In genomic region chr2:153672619-153673018, GRCm38 (mm10) we compare ENCODE assay signal across 28 mouse cellular contexts. TPM values are rescaled to one million over a fixed set of nuclear protein-coding genes. Genes with fewer than 3 reads are reported as not detected.
DNase-seq lines count a peak whose midpoint lies in the region; ATAC-seq and TF ChIP-seq lines count a peak whose summit lies in the region.
"Had no signal": no experiment of that assay in that cellular context is flagged by ENCODE, and none has a peak within 500 bp of the region (broad histone marks: within the 10 kb centered on the region; RNA-seq: fewer than 3 reads in every experiment).

No protein-coding gene starts in this region.

- dilution Hi-C loops in CH12.LX (cut with MboI; ENCODE audit: extremely low pct_ligation_motif_present, extremely low pct_unique_long_range_greater_than_20kb, low sequenced_read_pairs), result no loop called here

- TF ChIP-seq POLR2A in CH12.LX (IDR thresholded peaks at IDR 0.05; ENCODE audit: low read depth, low read length), result no peak

- in situ Hi-C loops in CH12.LX (cut with MboI; ENCODE audit: low pct_ligation_motif_present, low pct_unique_long_range_greater_than_20kb, low sequenced_read_pairs), result no loop called here

- H3K4me2 ChIP-seq in intestine, postnatal 0 days (replicated peaks; ENCODE audit: low read depth), result no peak overlapping the region
- H3K4me2 ChIP-seq in intestine, embryonic 16.5 days (ENCODE audit: low read depth, low read length), result no peak overlapping the region
- no peak overlapping the region for H3K4me2 ChIP-seq in lung, embryonic 14.5 days
- no peak overlapping the region for H3K4me2 ChIP-seq in CH12.LX (ENCODE audit: insufficient read depth, low read depth, poor library complexity, severe bottlenecking)
- H3K4me2 ChIP-seq in stomach, postnatal 0 days (replicated peaks; ENCODE audit: low read depth), result no peak overlapping the region
- H3K4me2 ChIP-seq: embryonic facial prominence, embryonic 13.5 days; forebrain, embryonic 12.5 days; heart, embryonic 11.5 days; limb, embryonic 13.5 days; liver, embryonic 15.5 days; midbrain, embryonic 12.5 days; neural tube, embryonic 12.5 days had no signal

- no peak; the same call in 1 of the 2 replicates for TF ChIP-seq RAD21 in CH12.LX (IDR thresholded peaks at IDR 0.05; ENCODE audit: low read depth, low read length)

- no peak for ATAC-seq in intestine, postnatal 0 days
- no peak for ATAC-seq in intestine, embryonic 16.5 days
- ATAC-seq in lung, embryonic 14.5 days (ENCODE audit: insufficient read depth), result no peak
- ATAC-seq in stomach, postnatal 0 days (ENCODE audit: low FRiP score, low TSS enrichment), result no peak

- H3K79me2 ChIP-seq in CH12.LX (replicated peaks; ENCODE audit: control insufficient read depth, extremely low read depth, insufficient read depth, poor library complexity, severe bottlenecking), result no peaks in the 10 kb centered on the region

- no peaks in the 10 kb centered on the region for H3K4me1 ChIP-seq in intestine, postnatal 0 days (replicated peaks; ENCODE audit: control insufficient read depth, insufficient read depth, low read length)
- no peaks in the 10 kb centered on the region for H3K4me1 ChIP-seq in intestine, embryonic 16.5 days (ENCODE audit: control insufficient read depth, insufficient read depth, low read length)
- no peaks in the 10 kb centered on the region for H3K4me1 ChIP-seq in lung, embryonic 14.5 days (ENCODE audit: insufficient read depth)
- H3K4me1 ChIP-seq in CH12.LX (ENCODE audit: control insufficient read depth in 1 of 2, insufficient read depth in 2 of 2), result no peaks in the 10 kb centered on the region
- no peaks in the 10 kb centered on the region for H3K4me1 ChIP-seq in stomach, postnatal 0 days (replicated peaks; ENCODE audit: control insufficient read depth, insufficient read depth)
- H3K4me1 ChIP-seq: embryonic facial prominence, embryonic 13.5 days; forebrain, embryonic 12.5 days; hindbrain, embryonic 10.5 days; limb, embryonic 13.5 days; midbrain, embryonic 12.5 days; neural tube, embryonic 12.5 days had no signal

- no peak for DNase-seq in lung, embryonic 14.5 days
- DNase-seq in lung, postnatal 4 days, result no peak
- DNase-seq in CH12.LX (ENCODE audit: extremely low read depth), result peak; percentile 7
- no peak for DNase-seq in stomach, postnatal 0 days (ENCODE audit: low spot score)
- no peak for DNase-seq in thymus, postnatal 14 days
- DNase-seq: adrenal gland, postnatal 10 days; cerebellum, adult 2 months; cerebellum, postnatal 36 days; embryo, embryonic 11 days; gastrocnemius, adult 2 months; kidney, adult 18-20 months; kidney, postnatal 14 days; layer of hippocampus, postnatal 36 days; lung, postnatal 14 days; thymus, postnatal 25 days had no signal

- H3K36me3 ChIP-seq in intestine, postnatal 0 days (ENCODE audit: control insufficient read depth, insufficient read depth), result peaks cover 4% of the 10 kb centered on the region; the same call in 1 of the 2 replicates
- 0 out of 2 replicates have a peak, but pooled peaks cover 4% of the 10 kb centered on the region for H3K36me3 ChIP-seq in intestine, embryonic 16.5 days (ENCODE audit: control insufficient read depth, insufficient read depth, low read length)
- peaks cover 16% of the 10 kb centered on the region; the same call in 1 of the 2 replicates for H3K36me3 ChIP-seq in lung, embryonic 14.5 days (ENCODE audit: insufficient read depth)
- peaks cover 6 to 47% of the 10 kb centered on the region in 2 experiments for H3K36me3 ChIP-seq in CH12.LX (replicated peaks in 1 of 2; ENCODE audit: control insufficient read depth in 1 of 2, insufficient read depth in 1 of 2, low read length in 1 of 2)
- no peaks in the 10 kb centered on the region for H3K36me3 ChIP-seq in stomach, postnatal 0 days (ENCODE audit: control insufficient read depth, insufficient read depth, low read length)
- H3K36me3 ChIP-seq: liver, embryonic 15.5 days had no signal

- peak; percentile 24; the same call in 1 of the 2 replicates for TF ChIP-seq CTCF in intestine, postnatal 0 days (IDR thresholded peaks at IDR 0.05; ENCODE audit: low read depth)
- 0 out of 2 replicates have a peak, but pooled peaks have one; percentile 16 for TF ChIP-seq CTCF in lung, embryonic 14.5 days (IDR thresholded peaks at IDR 0.05; ENCODE audit: low read depth)
- peak in 1 of 2 experiments; percentile 30; a peak in 1 of 4 replicates for TF ChIP-seq CTCF in CH12.LX (conservative IDR thresholded peaks at IDR 0.05 in 1 of 2, IDR thresholded peaks at IDR 0.05 in 1 of 2; ENCODE audit: low read depth in 2 of 2, low read length in 2 of 2)
- peak; percentile 35; the same call in 1 of the 2 replicates for TF ChIP-seq CTCF in stomach, postnatal 0 days (IDR thresholded peaks at IDR 0.05; ENCODE audit: low read depth)

- no peaks in the 10 kb centered on the region for H3K27me3 ChIP-seq in intestine, postnatal 0 days (replicated peaks; ENCODE audit: control insufficient read depth, insufficient read depth, low read length)
- no peaks in the 10 kb centered on the region for H3K27me3 ChIP-seq in intestine, embryonic 16.5 days (replicated peaks; ENCODE audit: control insufficient read depth, insufficient read depth, low read length)
- H3K27me3 ChIP-seq in lung, embryonic 14.5 days (ENCODE audit: insufficient read depth, low read length), result no peaks in the 10 kb centered on the region
- H3K27me3 ChIP-seq in CH12.LX (replicated peaks), result no peaks in the 10 kb centered on the region
- H3K27me3 ChIP-seq in stomach, postnatal 0 days (ENCODE audit: control insufficient read depth, insufficient read depth, low read length), result no peaks in the 10 kb centered on the region
- H3K27me3 ChIP-seq: embryonic facial prominence, embryonic 13.5 days; forebrain, embryonic 12.5 days; limb, embryonic 13.5 days; liver, embryonic 15.5 days; midbrain, embryonic 12.5 days; neural tube, embryonic 12.5 days had no signal

- WGBS in intestine, postnatal 0 days, result 89% methylated on average over 2 of the region's 2 CpGs
- WGBS in intestine, embryonic 16.5 days, result 93% methylated on average over 2 of the region's 2 CpGs
- 89% methylated on average over 2 of the region's 2 CpGs for WGBS in lung, embryonic 14.5 days
- 86% methylated on average over 2 of the region's 2 CpGs for WGBS in stomach, postnatal 0 days

- H3K4me3 ChIP-seq in intestine, postnatal 0 days (ENCODE audit: low read depth, low read length), result no peak overlapping the region
- H3K4me3 ChIP-seq in intestine, embryonic 16.5 days (ENCODE audit: low read length), result no peak overlapping the region
- no peak overlapping the region for H3K4me3 ChIP-seq in lung, embryonic 14.5 days (ENCODE audit: low read depth, low read length)
- H3K4me3 ChIP-seq in CH12.LX (replicated peaks in 1 of 3; ENCODE audit: low read depth in 2 of 3, low read length in 2 of 3, poor library complexity in 1 of 3), result no peak overlapping the region
- H3K4me3 ChIP-seq in stomach, postnatal 0 days (ENCODE audit: low read depth, low read length), result no peak overlapping the region
- H3K4me3 ChIP-seq: embryonic facial prominence, embryonic 13.5 days; erythroblast, embryonic 14.5 days; forebrain, embryonic 12.5 days; gastrocnemius, adult 2 months; hindbrain, embryonic 10.5 days; limb, embryonic 13.5 days; liver, embryonic 15.5 days; midbrain, embryonic 12.5 days; neural tube, embryonic 12.5 days had no signal

- no peak overlapping the region; the same call in 1 of the 2 replicates for H3K27ac ChIP-seq in intestine, postnatal 0 days (ENCODE audit: low read depth, low read length)
- no peak overlapping the region for H3K27ac ChIP-seq in intestine, embryonic 16.5 days (ENCODE audit: low read length)
- H3K27ac ChIP-seq in lung, embryonic 14.5 days (ENCODE audit: low read depth), result no peak overlapping the region
- no peak overlapping the region for H3K27ac ChIP-seq in CH12.LX (ENCODE audit: insufficient read depth, low read depth)
- no peak overlapping the region for H3K27ac ChIP-seq in stomach, postnatal 0 days (replicated peaks)
- H3K27ac ChIP-seq: embryonic facial prominence, embryonic 13.5 days; forebrain, embryonic 12.5 days; gastrocnemius, adult 2 months; hindbrain, embryonic 10.5 days; limb, embryonic 13.5 days; liver, embryonic 15.5 days; midbrain, embryonic 12.5 days; neural tube, embryonic 12.5 days had no signal

- TF ChIP-seq EP300 in CH12.LX (IDR thresholded peaks at IDR 0.05; ENCODE audit: low read length), result no peak
- TF ChIP-seq EP300 in stomach, postnatal 0 days (optimal IDR thresholded peaks at IDR 0.05), result no peak

- H3K9ac ChIP-seq in intestine, postnatal 0 days (ENCODE audit: low read depth, low read length), result no peak overlapping the region
- no peak overlapping the region for H3K9ac ChIP-seq in intestine, embryonic 16.5 days (ENCODE audit: low read depth, low read length)
- H3K9ac ChIP-seq in lung, embryonic 14.5 days, result no peak overlapping the region
- H3K9ac ChIP-seq in CH12.LX (ENCODE audit: insufficient read depth, low read depth), result no peak overlapping the region
- H3K9ac ChIP-seq in stomach, postnatal 0 days (ENCODE audit: low read length), result no peak overlapping the region
- H3K9ac ChIP-seq: embryonic facial prominence, embryonic 13.5 days; forebrain, embryonic 12.5 days; limb, embryonic 13.5 days; liver, embryonic 15.5 days; midbrain, embryonic 12.5 days; neural tube, embryonic 12.5 days had no signal

- H3K9me3 ChIP-seq in intestine, postnatal 0 days (ENCODE audit: control insufficient read depth), result no peaks in the 10 kb centered on the region
- H3K9me3 ChIP-seq in intestine, embryonic 16.5 days (ENCODE audit: control insufficient read depth, low read length), result no peaks in the 10 kb centered on the region
- H3K9me3 ChIP-seq in lung, embryonic 14.5 days (ENCODE audit: low read depth, low read length), result no peaks in the 10 kb centered on the region
- H3K9me3 ChIP-seq in CH12.LX (replicated peaks; ENCODE audit: low read length), result no peaks in the 10 kb centered on the region
- no peaks in the 10 kb centered on the region for H3K9me3 ChIP-seq in stomach, postnatal 0 days (ENCODE audit: control insufficient read depth, low read length)
- H3K9me3 ChIP-seq: embryonic facial prominence, embryonic 13.5 days; forebrain, embryonic 12.5 days; hindbrain, embryonic 10.5 days; limb, embryonic 13.5 days; liver, embryonic 15.5 days; midbrain, embryonic 12.5 days; neural tube, embryonic 12.5 days had no signal

RNA-seq across cellular contexts. Expression of gene Dnmt3b, which starts 23.4 kb away (rescaled TPM):
- 2.9 and 3.0 TPM in 2 replicates for polyA plus RNA-seq in intestine, postnatal 0 days (2015; fragmentation: Nextera tagmentation; extraction: Ambion mirVana)
- 6.4 and 7.8 TPM in 2 replicates for polyA plus RNA-seq in intestine, embryonic 16.5 days (2015; fragmentation: Nextera tagmentation; extraction: Ambion mirVana)
- 14.8 and 18.1 TPM in 2 replicates for polyA plus RNA-seq in lung, embryonic 14.5 days (2014; fragmentation: Nextera tagmentation; extraction: Ambion mirVana)
- total RNA-seq in CH12.LX (2012; rRNA removed), result 8.4 TPM in 2 replicates
- total RNA-seq in CH12.LX (2014; rRNA removed), result 5.3 and 6.0 TPM in 2 replicates
- polyA plus RNA-seq in CH12.LX (2012; ENCODE audit: insufficient read length, low read depth), result 8.9 and 9.4 TPM in 2 replicates
- 2.6 and 3.0 TPM in 2 replicates for polyA plus RNA-seq in stomach, postnatal 0 days (2015; fragmentation: Nextera tagmentation; extraction: Ambion mirVana)

RNA-seq across cellular contexts. Expression of gene Dnmt3c, which starts 23.8 kb away (rescaled TPM):
- polyA plus RNA-seq in intestine, postnatal 0 days (2015; fragmentation: Nextera tagmentation; extraction: Ambion mirVana), result not detected in 2 replicates
- not detected in 2 replicates for polyA plus RNA-seq in intestine, embryonic 16.5 days (2015; fragmentation: Nextera tagmentation; extraction: Ambion mirVana)
- 0.11 and 0.12 TPM in 2 replicates for polyA plus RNA-seq in lung, embryonic 14.5 days (2014; fragmentation: Nextera tagmentation; extraction: Ambion mirVana)
- 0.04 TPM in 1 of 2 replicates, not detected in the other for total RNA-seq in CH12.LX (2012; rRNA removed)
- 0.14 TPM in 1 of 2 replicates, not detected in the other for total RNA-seq in CH12.LX (2014; rRNA removed)
- polyA plus RNA-seq in CH12.LX (2012; ENCODE audit: insufficient read length, low read depth), result not detected in 2 replicates
- not detected in 2 replicates for polyA plus RNA-seq in stomach, postnatal 0 days (2015; fragmentation: Nextera tagmentation; extraction: Ambion mirVana)
- total RNA-seq: adrenal gland, postnatal 10 days; gastrocnemius, adult 2 months; layer of hippocampus, postnatal 36 days; left cerebral cortex, postnatal 25 days; megakaryocyte, adult 5-6 weeks had no signal
- polyA plus RNA-seq: embryonic facial prominence, embryonic 13.5 days; erythroblast, embryonic 14.5 days; forebrain, embryonic 12.5 days; heart, embryonic 11.5 days; hindbrain, embryonic 10.5 days; limb, embryonic 13.5 days; midbrain, embryonic 12.5 days had no signal

RNA-seq across cellular contexts. Expression of gene Commd7, which starts 40.0 kb away (rescaled TPM):
- polyA plus RNA-seq in intestine, postnatal 0 days (2015; fragmentation: Nextera tagmentation; extraction: Ambion mirVana), result 74.8 and 84.7 TPM in 2 replicates
- polyA plus RNA-seq in intestine, embryonic 16.5 days (2015; fragmentation: Nextera tagmentation; extraction: Ambion mirVana), result 84.5 and 88.4 TPM in 2 replicates
- polyA plus RNA-seq in lung, embryonic 14.5 days (2014; fragmentation: Nextera tagmentation; extraction: Ambion mirVana), result 66.5 and 70.9 TPM in 2 replicates
- total RNA-seq in CH12.LX (2012; rRNA removed), result 18.9 and 22.2 TPM in 2 replicates
- 28.4 and 29.1 TPM in 2 replicates for total RNA-seq in CH12.LX (2014; rRNA removed)
- polyA plus RNA-seq in CH12.LX (2012; ENCODE audit: insufficient read length, low read depth), result 34.7 and 35.2 TPM in 2 replicates
- 68.1 and 70.1 TPM in 2 replicates for polyA plus RNA-seq in stomach, postnatal 0 days (2015; fragmentation: Nextera tagmentation; extraction: Ambion mirVana)
